Mouse (Mus musculus) adrenal gland, postnatal 4 days (tissue): Measurements from ENCODE around the gene Krba1. TPM values are rescaled to one million over a fixed set of nuclear protein-coding genes. Genes with fewer than 3 reads are reported as not detected.

Source experiments
- DNase-seq, 2 experiments: peaks; one replicate each; pipeline ENCODE4 v3.0.0; 2021 to 2022; ENCODE audit warnings: low spot score in 2 of 2, mixed read lengths in 2 of 2
- total RNA-seq, 2 experiments: library from RNA; stranded (reverse); gene quantifications; 2 replicates each; pipeline ENCODE4 v1.2.3; 2021

The Krba1 gene
- total RNA-seq, 2 experiments from 2014 or later, result 47.5 to 50.8 TPM

DNA sequence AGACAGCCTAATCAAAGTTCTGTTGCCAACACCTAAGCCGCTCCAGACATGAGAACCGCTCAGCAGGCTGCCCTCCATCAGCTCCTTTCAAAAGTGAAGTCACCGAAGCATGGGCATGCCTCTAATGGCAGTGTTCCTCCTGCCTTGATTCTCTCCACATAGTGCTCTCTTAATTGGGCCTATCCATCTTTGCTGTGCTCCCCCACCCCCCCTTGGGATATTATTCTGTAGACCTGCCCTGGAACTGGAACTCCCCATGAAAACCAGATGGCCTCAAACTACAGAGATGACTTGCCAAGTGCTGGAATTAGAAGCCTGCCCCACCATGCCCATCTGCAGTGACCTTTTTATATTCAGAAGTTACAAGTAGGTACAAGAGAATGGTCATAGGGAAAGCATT is 27.9 kb downstream of the Krba1 start:
- DNase-seq, result no peak

GRCm38 (mm10) chr6:48424074-48424473 is 28.7 kb downstream of the Krba1 start:
- DNase-seq, result no peak

- no peak for DNase-seq
Measured at GRCm38 (mm10) chr6:48426956-48427355, 31.6 kb downstream of the Krba1 start.

DNA sequence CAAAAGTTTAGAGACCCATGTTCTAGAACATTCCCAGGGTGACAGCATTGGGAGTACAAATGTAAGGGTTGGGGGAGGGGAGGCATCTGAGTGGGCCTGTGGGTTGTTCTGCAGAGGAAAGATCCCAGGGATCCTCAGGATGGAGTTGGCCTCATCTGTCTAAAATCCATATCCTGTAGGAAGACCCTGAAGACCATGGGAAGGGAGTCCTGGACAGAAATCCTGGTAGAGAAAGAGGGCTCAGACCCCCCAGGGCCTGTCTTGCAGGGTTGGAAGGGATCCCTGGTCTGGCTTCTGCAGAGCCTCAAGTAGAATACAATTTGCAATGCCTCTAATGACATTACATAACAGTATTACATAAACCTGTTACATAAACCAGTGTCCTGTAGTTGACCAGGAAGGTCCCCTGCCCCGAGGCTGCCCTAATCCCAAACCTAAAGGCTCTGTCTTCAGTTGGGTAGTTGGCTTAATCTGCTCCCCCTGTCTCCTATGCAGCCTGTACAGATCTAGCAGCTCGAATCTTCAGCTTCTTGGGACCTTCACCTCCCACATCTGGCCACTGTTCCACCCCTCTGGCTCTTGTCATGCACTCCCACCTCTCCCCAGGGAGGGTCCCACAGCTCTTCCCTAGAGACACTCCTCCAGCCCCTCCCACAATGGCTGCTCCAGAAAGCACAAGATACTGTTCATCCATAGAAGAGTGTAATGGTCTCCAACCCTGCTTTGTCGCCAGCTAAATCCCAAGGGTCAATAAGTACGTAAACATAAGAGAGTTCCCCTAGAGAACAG is 33.6 kb downstream of the Krba1 start:
- DNase-seq, result no peak

DNA sequence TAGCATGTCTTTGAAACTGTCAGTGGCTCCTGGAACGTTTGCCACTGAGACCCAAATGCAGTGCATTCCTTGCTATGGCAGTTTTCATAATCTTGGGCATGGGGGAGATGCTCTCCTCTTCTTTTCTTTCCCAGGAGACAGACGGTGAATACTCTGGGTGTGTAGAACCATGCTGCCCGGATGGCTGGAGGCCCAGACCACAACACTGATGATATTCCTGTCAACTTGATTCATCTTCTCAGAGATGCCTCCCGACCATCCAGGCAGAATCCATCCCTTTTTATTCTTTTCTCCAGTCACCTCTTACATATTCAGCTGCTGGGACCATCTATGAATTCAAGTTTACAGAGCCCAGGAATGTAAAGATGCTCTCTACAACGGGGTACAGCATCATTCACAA is 35.4 kb downstream of the Krba1 start:
- DNase-seq, result no peak

- no peak for DNase-seq
Measured at GRCm38 (mm10) chr6:48432893-48433816, 37.8 kb downstream of the Krba1 start.

GRCm38 (mm10) chr6:48434651-48435050 is 39.3 kb downstream of the Krba1 start:
- DNase-seq, result no peak

- no peak for DNase-seq
Measured at GRCm38 (mm10) chr6:48435111-48435510, 39.7 kb downstream of the Krba1 start.

DNA sequence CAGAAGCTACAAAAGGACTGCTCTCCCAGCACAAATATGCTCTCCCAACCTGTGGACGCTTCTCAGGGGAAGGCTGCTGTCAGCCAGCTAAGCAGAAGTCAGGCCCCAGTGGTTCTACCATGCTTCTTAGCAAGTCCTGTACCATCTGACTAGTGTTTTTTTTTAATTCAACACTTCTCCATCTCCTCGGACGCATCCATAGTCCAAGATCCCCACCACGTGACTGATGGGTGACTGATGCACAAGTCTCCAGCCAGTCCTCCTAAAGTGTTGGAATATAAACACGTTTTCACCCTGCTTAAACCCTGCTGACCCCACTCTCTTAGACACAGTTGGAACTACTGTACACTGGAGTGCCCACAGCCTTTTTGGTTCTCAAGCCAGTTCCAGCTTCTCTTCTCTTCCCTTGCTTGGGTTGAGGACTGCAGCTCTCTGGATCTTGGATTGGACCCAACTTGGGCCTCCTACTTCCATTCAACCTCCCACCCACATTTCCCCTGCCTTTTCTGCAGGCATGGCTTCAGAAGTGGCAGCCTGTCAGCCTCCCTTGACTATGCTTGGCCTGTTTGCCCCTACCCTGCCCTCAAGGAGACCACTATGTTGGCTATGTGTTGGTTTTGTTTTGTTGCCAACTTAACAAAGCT is 40.4 kb downstream of the Krba1 start:
- no peak for DNase-seq

- no peak for DNase-seq
Measured at GRCm38 (mm10) chr6:48437679-48438376, 42.4 kb downstream of the Krba1 start.

- no peak for DNase-seq
Measured at GRCm38 (mm10) chr6:48438475-48439125, 43.2 kb downstream of the Krba1 start.

GRCm38 (mm10) chr6:48439654-48440053 is 44.3 kb downstream of the Krba1 start:
- no peak for DNase-seq

GRCm38 (mm10) chr6:48440306-48441014 is 45.1 kb downstream of the Krba1 start:
- DNase-seq, result no peak

- DNase-seq, result peak; percentile 84 to 94
Measured at GRCm38 (mm10) chr6:48443592-48444309, 48.4 kb downstream of the Krba1 start.

DNA sequence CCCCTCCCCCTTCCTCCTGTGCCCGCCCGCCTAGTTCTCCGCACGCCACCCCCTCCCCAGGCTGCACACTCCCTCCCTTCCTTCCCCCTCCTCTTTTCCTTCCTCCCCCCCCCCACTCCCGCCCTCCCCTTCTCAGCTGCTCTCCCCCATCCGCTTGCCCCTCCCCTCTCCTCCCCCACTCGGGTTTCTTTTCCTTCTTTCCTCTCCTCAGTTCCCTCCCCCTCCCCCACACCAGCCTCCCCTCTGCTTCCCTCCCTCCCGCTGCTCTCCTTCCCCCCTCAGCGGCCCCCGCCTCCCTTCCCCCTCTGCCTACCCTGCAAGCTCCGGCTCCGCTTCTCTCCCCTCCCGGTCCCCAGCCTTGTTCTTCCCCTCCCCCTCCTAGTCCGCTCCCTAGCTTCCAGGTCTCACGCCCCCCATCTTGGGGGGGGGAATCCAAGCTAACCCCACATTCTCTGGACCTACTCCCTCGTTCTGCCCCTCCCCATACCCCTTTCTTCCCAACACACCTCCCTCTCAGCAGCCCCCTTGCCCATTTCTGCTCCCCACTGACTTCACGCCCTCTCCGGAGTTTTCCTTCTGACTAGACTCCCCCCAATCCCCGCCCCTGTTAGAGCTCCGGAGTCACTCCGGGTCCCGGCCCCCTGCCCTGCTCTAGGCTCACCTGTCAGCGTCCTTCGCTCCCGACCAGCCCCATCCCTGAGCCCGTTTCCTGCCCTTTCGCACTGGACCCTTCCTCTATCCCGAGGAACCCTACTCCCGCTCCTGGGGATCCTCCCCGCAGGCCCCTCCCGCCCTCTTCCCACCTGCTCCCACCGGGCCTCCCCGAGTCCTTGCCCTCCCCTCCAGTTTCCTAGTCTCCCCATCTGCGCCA is 49.2 kb downstream of the Krba1 start:
- peak; percentile 47 to 74 for DNase-seq

DNA sequence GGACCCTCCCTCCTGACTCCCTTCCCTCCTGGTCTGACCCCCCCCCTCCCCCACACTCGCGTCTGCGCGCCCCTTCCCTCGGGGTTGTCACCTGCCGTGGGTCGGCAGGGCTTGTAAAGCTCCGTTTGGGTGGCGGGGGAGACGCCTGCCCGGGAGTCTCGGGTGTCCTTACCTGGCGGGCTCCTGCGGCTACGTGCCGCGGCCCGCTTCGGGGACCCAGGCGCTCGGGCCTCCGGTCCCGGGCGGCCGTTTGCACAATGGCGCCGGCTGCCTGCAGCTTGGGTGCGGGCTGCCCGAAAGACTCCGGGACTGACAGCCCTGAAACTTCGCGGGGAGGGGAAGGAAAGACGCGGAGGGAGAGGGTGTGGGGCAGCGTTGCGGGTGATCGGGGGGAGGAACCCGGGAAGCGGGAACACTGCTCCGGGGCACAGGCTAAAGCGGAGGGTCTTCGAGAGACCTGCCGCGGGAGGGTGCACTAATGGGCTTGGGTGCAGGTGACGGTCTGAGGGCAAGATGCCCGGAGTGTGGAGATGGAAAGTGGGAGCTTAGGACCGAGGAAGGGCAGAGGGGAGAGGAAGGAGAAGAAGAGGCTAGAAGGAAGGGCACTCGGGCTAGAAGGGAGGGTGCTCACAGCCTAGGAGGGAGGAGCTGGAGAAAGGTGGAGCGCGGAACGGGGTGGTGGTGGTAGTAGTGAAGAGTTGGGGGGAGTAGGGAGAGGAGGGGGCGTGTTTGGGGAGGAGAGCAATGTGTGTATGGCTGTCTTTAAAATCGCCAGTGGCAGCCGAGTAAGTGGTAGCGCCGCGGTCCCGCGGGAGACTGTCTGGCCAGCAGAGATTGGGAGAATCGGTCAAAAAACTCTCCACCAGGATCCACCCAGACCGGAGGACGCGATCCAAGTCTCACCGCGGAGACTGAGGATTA is 50.1 kb downstream of the Krba1 start, which contains the start of gene Zfp467:
TSS of gene Zfp467 (minus strand) at position 645 of the 921 bp plus-strand sequence.
- peak; percentile 37 to 40 for DNase-seq

DNA sequence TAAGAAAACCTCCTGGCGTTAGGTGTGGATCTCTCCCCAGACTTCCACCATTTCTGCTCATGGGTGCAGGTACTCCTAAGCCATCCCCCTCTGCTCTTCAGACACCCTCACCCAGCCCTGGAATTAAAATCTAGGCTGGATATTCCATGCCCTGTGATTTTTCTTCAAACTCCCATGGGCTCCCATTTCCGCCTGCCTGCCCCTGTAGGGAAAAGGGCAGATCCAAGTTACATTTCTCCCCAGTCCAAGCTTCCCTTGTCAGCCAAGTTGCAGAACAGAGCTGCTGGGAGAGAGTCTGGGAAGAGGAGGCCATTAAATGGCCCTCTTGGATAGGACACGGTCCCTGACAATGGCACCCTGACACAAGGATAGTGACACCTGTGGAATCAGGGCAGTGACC is 50.9 kb downstream of the Krba1 start:
- DNase-seq, result no peak
